Mouse (Mus musculus): ENCODE measurements around the gene Phactr3.
A peak's percentile ranks its signal among the peaks of the same experiment; 100 is the strongest.

Gene Phactr3

GRCm38 (mm10) chr2:178129676-178130075, 10.9 kb downstream of the Phactr3 start:
- no peak overlapping the region for H3K4me3 ChIP-seq (replicated peaks; ENCODE audit: low read length)
- peaks cover 57% of the 10 kb centered on the region for H3K27me3 ChIP-seq (ENCODE audit: insufficient read depth, low read length)

DNA sequence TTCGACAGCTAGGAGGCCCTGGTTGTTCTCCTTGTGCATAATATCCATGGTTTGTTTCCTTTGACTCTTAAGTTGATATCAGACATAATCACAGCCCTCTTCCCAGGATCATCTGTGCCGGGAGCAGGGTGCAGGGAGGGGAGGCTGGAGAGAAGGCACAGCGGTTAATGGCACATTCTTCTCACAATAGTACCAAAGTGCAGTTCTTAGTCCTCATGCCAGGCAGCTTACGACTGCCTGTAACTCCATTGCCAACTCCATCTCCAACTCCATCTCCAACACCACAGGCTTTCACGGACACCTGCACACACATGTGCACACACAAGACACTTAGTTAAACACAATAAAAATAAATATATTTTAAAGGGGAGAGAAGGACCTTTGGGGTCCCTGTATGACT, 11.8 kb downstream of the Phactr3 start:
- Histone ChIP-seq H3K4me1 (replicated peaks; ENCODE audit: low read depth, low read length) (peaks cover 7% of the 10 kb centered on the region), H3K4me3 (replicated peaks; ENCODE audit: low read length) (no peak overlapping the region), H3K36me3 (ENCODE audit: insufficient read depth, low read length) (no peaks in the 10 kb centered on the region), H3K27me3 (ENCODE audit: insufficient read depth, low read length) (peaks cover 53% of the 10 kb centered on the region), H3K9me3 (ENCODE audit: low read length) (no peaks in the 10 kb centered on the region)
- TF ChIP-seq NANOG (IDR thresholded peaks at IDR 0.05; ENCODE audit: borderline replicate concordance, low read length) (no peak), CTCF (conservative IDR thresholded peaks at IDR 0.05; ENCODE audit: low read length) (no peak), POU5F1 (IDR thresholded peaks at IDR 0.05; ENCODE audit: borderline replicate concordance, low read length) (no peak)

More at GRCm38 (mm10) chr2:178129676-178130075, 10.9 kb downstream of the Phactr3 start:
- Histone ChIP-seq H3K36me3 (ENCODE audit: insufficient read depth, low read length) (no peaks in the 10 kb centered on the region), H3K9me3 (ENCODE audit: low read length) (no peaks in the 10 kb centered on the region), H3K4me1 (replicated peaks; ENCODE audit: low read depth, low read length) (no peaks in the 10 kb centered on the region)
- TF ChIP-seq POU5F1 (IDR thresholded peaks at IDR 0.05; ENCODE audit: borderline replicate concordance, low read length) (no peak), NANOG (IDR thresholded peaks at IDR 0.05; ENCODE audit: borderline replicate concordance, low read length) (no peak), CTCF (conservative IDR thresholded peaks at IDR 0.05; ENCODE audit: low read length) (no peak)

GRCm38 (mm10) chr2:178131011-178131410, 12.2 kb downstream of the Phactr3 start:
- Histone ChIP-seq H3K4me3 (replicated peaks; ENCODE audit: low read length) (no peak overlapping the region), H3K4me1 (replicated peaks; ENCODE audit: low read depth, low read length) (peaks cover 12% of the 10 kb centered on the region), H3K9me3 (ENCODE audit: low read length) (no peaks in the 10 kb centered on the region), H3K27me3 (ENCODE audit: insufficient read depth, low read length) (peaks cover 49% of the 10 kb centered on the region), H3K36me3 (ENCODE audit: insufficient read depth, low read length) (no peaks in the 10 kb centered on the region)
- no peak for TF ChIP-seq NANOG (IDR thresholded peaks at IDR 0.05; ENCODE audit: borderline replicate concordance, low read length)
- TF ChIP-seq CTCF (conservative IDR thresholded peaks at IDR 0.05; ENCODE audit: low read length) = no peak
- TF ChIP-seq POU5F1 (IDR thresholded peaks at IDR 0.05; ENCODE audit: borderline replicate concordance, low read length) = no peak

DNA sequence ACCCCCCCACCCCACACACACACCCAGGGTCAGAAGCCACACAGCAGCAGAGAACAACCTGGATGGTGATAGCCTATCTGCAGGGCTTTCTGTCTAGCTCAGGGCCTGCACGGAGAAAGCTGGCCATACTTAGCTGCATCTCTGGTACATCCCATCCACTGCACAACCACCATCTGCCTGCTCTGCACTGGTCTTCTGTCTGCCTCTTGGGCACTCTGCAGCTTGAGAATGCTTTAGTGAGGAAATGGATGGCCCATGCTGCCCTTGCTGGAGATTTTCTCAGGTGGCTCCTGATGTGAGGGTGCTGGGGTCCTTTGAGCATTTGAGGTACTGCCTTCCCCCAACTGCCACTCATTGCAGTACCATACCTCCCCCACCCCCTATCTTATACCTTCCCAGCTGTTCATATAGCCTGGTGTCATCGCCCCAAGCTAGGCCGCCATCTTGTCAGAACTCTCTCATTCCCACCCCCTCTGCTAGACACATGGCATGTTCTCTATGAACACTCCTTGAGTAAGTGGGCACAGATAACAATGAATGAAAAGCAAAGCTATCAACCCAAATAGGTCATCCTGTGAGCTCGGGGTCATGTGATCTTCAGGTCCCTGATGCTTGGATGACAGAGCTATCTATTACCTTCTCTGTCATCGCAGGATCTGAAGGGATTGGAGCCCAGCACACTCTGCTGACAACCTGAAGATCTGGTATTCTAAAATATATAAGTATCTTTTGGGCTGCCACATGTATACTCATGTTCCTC, 13.0 kb downstream of the Phactr3 start:
- peaks cover 16% of the 10 kb centered on the region for H3K4me1 ChIP-seq (replicated peaks; ENCODE audit: low read depth, low read length)

DNA sequence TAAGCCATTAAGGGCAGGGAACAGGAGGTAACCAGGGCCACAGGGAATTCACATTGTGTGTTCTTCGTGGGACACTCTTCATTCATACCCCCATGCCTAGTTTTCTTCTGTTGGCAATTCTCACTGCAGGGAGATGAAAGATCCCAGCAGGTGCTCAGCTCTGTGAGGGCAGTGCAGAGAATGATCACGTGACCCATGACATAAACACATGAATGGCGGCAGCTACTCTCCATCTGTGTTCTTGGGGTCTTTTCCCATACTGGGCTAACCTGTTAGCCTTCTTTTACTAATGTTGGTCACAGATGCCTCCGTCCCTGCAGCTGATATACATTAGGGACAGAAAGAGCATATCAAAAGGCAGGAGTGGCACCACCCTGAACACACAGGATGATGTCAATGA, 16.9 kb downstream of the Phactr3 start:
- H3K36me3 ChIP-seq (ENCODE audit: insufficient read depth, low read length) = no peaks in the 10 kb centered on the region
- H3K4me3 ChIP-seq (replicated peaks; ENCODE audit: low read length) = no peak overlapping the region
- H3K9me3 ChIP-seq (ENCODE audit: low read length) = no peaks in the 10 kb centered on the region
- peaks cover 16% of the 10 kb centered on the region for H3K4me1 ChIP-seq (replicated peaks; ENCODE audit: low read depth, low read length)
- TF ChIP-seq POU5F1 (IDR thresholded peaks at IDR 0.05; ENCODE audit: borderline replicate concordance, low read length) = no peak
- TF ChIP-seq NANOG (IDR thresholded peaks at IDR 0.05; ENCODE audit: borderline replicate concordance, low read length) = peak; percentile 30; the same call in 1 of the 2 replicates
- no peak for TF ChIP-seq CTCF (conservative IDR thresholded peaks at IDR 0.05; ENCODE audit: low read length)
- H3K27me3 ChIP-seq (ENCODE audit: insufficient read depth, low read length) = peaks cover 30% of the 10 kb centered on the region

More for the DNA sequence above, 13.0 kb downstream of the Phactr3 start:
- Histone ChIP-seq H3K36me3 (ENCODE audit: insufficient read depth, low read length) (no peaks in the 10 kb centered on the region), H3K4me3 (replicated peaks; ENCODE audit: low read length) (no peak overlapping the region), H3K9me3 (ENCODE audit: low read length) (no peaks in the 10 kb centered on the region), H3K27me3 (ENCODE audit: insufficient read depth, low read length) (peaks cover 44% of the 10 kb centered on the region)
- TF ChIP-seq POU5F1 (IDR thresholded peaks at IDR 0.05; ENCODE audit: borderline replicate concordance, low read length) (no peak), CTCF (conservative IDR thresholded peaks at IDR 0.05; ENCODE audit: low read length) (no peak), NANOG (IDR thresholded peaks at IDR 0.05; ENCODE audit: borderline replicate concordance, low read length) (no peak)

DNA sequence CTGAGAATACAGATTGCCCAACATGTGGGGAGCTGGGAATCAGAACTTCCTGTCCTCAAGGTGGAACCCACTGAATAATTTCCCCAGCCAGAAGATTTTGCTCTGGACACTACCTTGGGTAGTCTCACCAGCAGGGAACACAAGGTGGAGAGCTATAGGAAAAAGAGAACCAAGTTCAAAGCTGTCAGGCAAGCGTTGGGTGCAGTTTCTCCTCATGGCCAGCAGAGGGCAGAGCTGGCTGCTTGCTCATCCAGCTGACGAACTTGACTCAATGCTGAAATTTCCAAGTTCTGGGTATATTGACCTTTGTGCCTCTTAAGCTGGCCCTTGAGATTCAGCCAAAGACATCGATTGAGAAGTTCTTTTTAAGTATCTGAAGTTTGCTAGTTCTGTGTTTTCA, 18.7 kb downstream of the Phactr3 start:
- Histone ChIP-seq H3K27me3 (ENCODE audit: insufficient read depth, low read length) (peaks cover 44% of the 10 kb centered on the region), H3K4me1 (replicated peaks; ENCODE audit: low read depth, low read length) (peaks cover 32% of the 10 kb centered on the region), H3K36me3 (ENCODE audit: insufficient read depth, low read length) (no peaks in the 10 kb centered on the region), H3K9me3 (ENCODE audit: low read length) (no peaks in the 10 kb centered on the region), H3K4me3 (replicated peaks; ENCODE audit: low read length) (no peak overlapping the region)
- TF ChIP-seq CTCF (conservative IDR thresholded peaks at IDR 0.05; ENCODE audit: low read length) (peak; percentile 92), POU5F1 (IDR thresholded peaks at IDR 0.05; ENCODE audit: borderline replicate concordance, low read length) (no peak)

- Histone ChIP-seq H3K27me3 (ENCODE audit: insufficient read depth, low read length) (peaks cover 54% of the 10 kb centered on the region), H3K4me3 (replicated peaks; ENCODE audit: low read length) (no peak overlapping the region), H3K9me3 (ENCODE audit: low read length) (no peaks in the 10 kb centered on the region), H3K4me1 (replicated peaks; ENCODE audit: low read depth, low read length) (peaks cover 21% of the 10 kb centered on the region), H3K36me3 (ENCODE audit: insufficient read depth, low read length) (no peaks in the 10 kb centered on the region)
- no peak for TF ChIP-seq POU5F1 (IDR thresholded peaks at IDR 0.05; ENCODE audit: borderline replicate concordance, low read length)
- TF ChIP-seq NANOG (IDR thresholded peaks at IDR 0.05; ENCODE audit: borderline replicate concordance, low read length) = no peak
- no peak for TF ChIP-seq CTCF (conservative IDR thresholded peaks at IDR 0.05; ENCODE audit: low read length)
Observed at GRCm38 (mm10) chr2:178141489-178141922, 22.7 kb downstream of the Phactr3 start.

DNA sequence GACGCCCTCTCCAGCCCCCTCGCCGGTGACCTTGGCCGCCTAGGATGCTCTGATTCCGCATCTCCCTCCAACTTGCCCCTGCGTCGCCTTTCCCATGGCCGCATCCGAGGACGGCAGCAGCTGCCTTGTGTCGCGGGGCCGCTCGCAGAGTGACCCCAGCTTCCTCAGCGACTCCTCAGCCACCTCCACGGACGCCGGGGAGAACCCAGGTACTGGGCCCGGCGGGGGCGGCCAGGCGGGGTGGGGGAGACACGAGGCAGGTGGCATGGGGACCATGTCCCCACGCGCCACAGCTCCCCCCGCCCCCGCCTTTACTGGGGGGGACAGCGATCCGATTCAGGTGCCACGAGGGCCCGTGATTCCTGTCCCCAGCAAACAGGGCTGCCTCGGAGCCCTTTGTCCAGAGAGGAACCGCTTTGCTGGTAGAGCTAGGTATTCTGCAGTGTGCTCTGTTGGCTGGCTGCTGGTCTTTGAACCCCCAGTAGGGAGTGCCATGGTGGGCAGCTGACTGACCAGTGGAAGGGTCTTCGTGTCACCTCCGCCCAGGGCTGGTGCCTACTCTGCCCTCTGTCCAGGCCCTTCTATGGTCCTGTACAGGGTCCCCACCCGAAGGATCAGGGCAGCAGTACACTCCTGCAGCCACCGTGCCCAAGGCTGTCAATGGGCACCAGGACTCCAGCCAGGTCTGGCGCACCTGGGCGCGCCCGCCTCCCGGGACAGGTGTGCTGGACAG, 23.7 kb downstream of the Phactr3 start:
- Histone ChIP-seq H3K27me3 (ENCODE audit: insufficient read depth, low read length) (peaks cover 62% of the 10 kb centered on the region), H3K9me3 (ENCODE audit: low read length) (no peaks in the 10 kb centered on the region), H3K4me3 (replicated peaks; ENCODE audit: low read length) (peak overlapping the region; percentile 72), H3K4me1 (replicated peaks; ENCODE audit: low read depth, low read length) (peaks cover 21% of the 10 kb centered on the region), H3K36me3 (ENCODE audit: insufficient read depth, low read length) (no peaks in the 10 kb centered on the region)
- TF ChIP-seq NANOG (IDR thresholded peaks at IDR 0.05; ENCODE audit: borderline replicate concordance, low read length) = no peak
- TF ChIP-seq CTCF (conservative IDR thresholded peaks at IDR 0.05; ENCODE audit: low read length) = no peak
- TF ChIP-seq POU5F1 (IDR thresholded peaks at IDR 0.05; ENCODE audit: borderline replicate concordance, low read length) = no peak
